Mouse (Mus musculus) gastrocnemius, postnatal 14 days (tissue): ENCODE measurements around the gene Tnfrsf1a. TPM values are rescaled to one million over a fixed set of nuclear protein-coding genes. Genes with fewer than 3 reads are reported as not detected.

Source experiments
- DNase-seq: peaks from one replicate; pipeline ENCODE4 v3.0.0; 2021; ENCODE audit warnings: mixed read lengths
- intact Hi-C: fragments of 180-260 bp; cut with DNase I; formaldehyde crosslinking; loops from one replicate; pipeline ENCODE4 v1.15.1; 2025; ENCODE audit warnings: low total_unique reads
- total RNA-seq, 2 experiments: library from RNA; stranded (reverse); gene quantifications; 2 replicates each; pipeline ENCODE4 v1.2.3; 2021

Gene Tnfrsf1a
- total RNA-seq, 2 experiments from 2014 or later: 42.1 to 42.3 TPM

- peak; percentile 56 for DNase-seq
Measured at GRCm38 (mm10) chr6:125351368-125352045, 2.3 kb downstream of the Tnfrsf1a start.

GRCm38 (mm10) chr6:125352046-125352384, 2.9 kb downstream of the Tnfrsf1a start:
- intact Hi-C loops: no loop called here
- DNase-seq: no peak

More at GRCm38 (mm10) chr6:125351368-125352045, 2.3 kb downstream of the Tnfrsf1a start:
- intact Hi-C loops: no loop called here

GRCm38 (mm10) chr6:125352811-125353210, 3.6 kb downstream of the Tnfrsf1a start:
- DNase-seq: no peak

GRCm38 (mm10) chr6:125353221-125353620, 4.1 kb downstream of the Tnfrsf1a start:
- DNase-seq: no peak
- intact Hi-C loops: no loop called here

More at GRCm38 (mm10) chr6:125352811-125353210, 3.6 kb downstream of the Tnfrsf1a start:
- intact Hi-C loops: no loop called here

- no peak for DNase-seq
- intact Hi-C loops: no loop called here
Measured at GRCm38 (mm10) chr6:125353655-125354054, 4.5 kb downstream of the Tnfrsf1a start.

GRCm38 (mm10) chr6:125354352-125355151, 5.4 kb downstream of the Tnfrsf1a start:
- DNase-seq: peak; percentile 78
- intact Hi-C loops: no loop called here

GRCm38 (mm10) chr6:125355197-125355741, 6.1 kb downstream of the Tnfrsf1a start:
- intact Hi-C loops: no loop called here
- no peak for DNase-seq

- no peak for DNase-seq
- intact Hi-C loops: no loop called here
Measured at GRCm38 (mm10) chr6:125356264-125356663, 7.1 kb downstream of the Tnfrsf1a start.

GRCm38 (mm10) chr6:125357334-125357733, 8.2 kb downstream of the Tnfrsf1a start:
- intact Hi-C loops: no loop called here
- no peak for DNase-seq

GRCm38 (mm10) chr6:125359999-125360398, 10.8 kb downstream of the Tnfrsf1a start:
- DNase-seq: no peak
- intact Hi-C loops: loop anchor here (5.0 to 10.0 kb wide), 3 partner anchors 33 to 145 kb away; partner anchors contain the start of gene Vamp1

- intact Hi-C loops: loop anchor here (5.0 to 10.0 kb wide), 3 partner anchors 34 to 146 kb away; partner anchors contain the start of gene Vamp1
- no peak for DNase-seq
Measured at GRCm38 (mm10) chr6:125360846-125361245, 11.7 kb downstream of the Tnfrsf1a start.

- intact Hi-C loops: loop anchor here (5.0 to 10.0 kb wide), 3 partner anchors 34 to 147 kb away; partner anchors contain the start of gene Vamp1
- peak; percentile 63 for DNase-seq
Measured at GRCm38 (mm10) chr6:125361467-125362291, 12.5 kb downstream of the Tnfrsf1a start.

- no peak for DNase-seq
- intact Hi-C loops: loop anchor here (5.0 to 10.0 kb wide), 3 partner anchors 36 to 148 kb away; partner anchors contain the start of gene Vamp1
Measured at GRCm38 (mm10) chr6:125363021-125363420, 13.9 kb downstream of the Tnfrsf1a start.

GRCm38 (mm10) chr6:125363451-125364242, 14.5 kb downstream of the Tnfrsf1a start:
- DNase-seq: no peak
- intact Hi-C loops: loop anchor here (5.0 to 10.0 kb wide), 3 partner anchors 36 to 149 kb away; partner anchors contain the start of gene Vamp1

GRCm38 (mm10) chr6:125364448-125364847, 15.3 kb downstream of the Tnfrsf1a start:
- intact Hi-C loops: loop anchor here (5.0 to 10.0 kb wide), 3 partner anchors 37 to 150 kb away; partner anchors contain the start of gene Vamp1
- DNase-seq: peak; percentile 22

- no peak for DNase-seq
- intact Hi-C loops: loop anchor here (10.0 kb wide), 1 partner anchor 151 kb away; the partner anchor contains the start of gene Vamp1
Measured at GRCm38 (mm10) chr6:125365522-125365921, 16.4 kb downstream of the Tnfrsf1a start.

- intact Hi-C loops: loop anchor here (10.0 kb wide), 1 partner anchor 151 kb away; the partner anchor contains the start of gene Vamp1
- no peak for DNase-seq
Measured at GRCm38 (mm10) chr6:125366133-125366532, 17.0 kb downstream of the Tnfrsf1a start.

GRCm38 (mm10) chr6:125367758-125368371, 18.7 kb downstream of the Tnfrsf1a start:
- no peak for DNase-seq
- intact Hi-C loops: loop anchor here (10.0 kb wide), 1 partner anchor 153 kb away; the partner anchor contains the start of gene Vamp1
